Mouse (Mus musculus): ENCODE measurements around the gene Hist1h4f. TPM values are rescaled to one million over a fixed set of nuclear protein-coding genes. Genes with fewer than 3 reads are reported as not detected.
"Not testable (repeated sequence)": the region's sequence is repeated elsewhere in the genome, so short reads cannot be mapped to it uniquely, and the experiment has no call there.

Hist1h4f gene
- total RNA-seq (2021) = 1 to 10 TPM; 7.8 to 8.7 TPM
- long read RNA-seq, experiment 1 = 0 reads
- long read RNA-seq, experiment 2 = 0 reads

DNA sequence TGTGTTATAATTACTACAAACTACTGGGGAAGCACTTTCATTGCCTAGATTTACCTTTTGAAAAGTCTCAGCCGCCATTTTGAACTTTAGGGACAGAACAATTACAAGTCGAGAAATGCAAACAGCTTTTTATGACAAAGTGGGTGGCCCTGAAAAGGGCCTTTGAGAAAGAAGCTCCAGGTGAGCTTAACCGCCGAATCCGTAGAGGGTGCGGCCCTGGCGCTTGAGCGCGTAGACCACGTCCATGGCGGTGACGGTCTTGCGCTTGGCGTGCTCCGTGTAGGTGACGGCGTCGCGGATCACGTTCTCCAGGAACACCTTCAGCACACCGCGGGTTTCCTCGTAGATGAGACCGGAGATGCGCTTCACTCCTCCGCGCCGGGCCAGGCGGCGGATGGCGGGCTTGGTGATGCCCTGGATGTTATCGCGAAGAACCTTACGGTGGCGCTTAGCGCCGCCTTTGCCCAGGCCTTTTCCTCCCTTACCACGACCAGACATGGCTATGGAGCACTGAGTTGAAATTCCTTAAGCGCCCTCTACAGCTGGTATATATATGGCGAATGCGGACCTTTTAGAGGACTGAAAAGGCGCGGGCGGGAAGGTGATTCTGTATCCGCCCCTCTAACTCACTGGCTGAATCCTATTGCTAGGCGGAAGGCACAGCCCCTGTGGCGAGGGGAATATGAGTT is at the start of gene Hist1h4f:
TSS of gene Hist1h4f (minus strand) at position 503 of the 689 bp plus-strand sequence.
- DNase-seq = peak; percentile 73
- intact Hi-C loops (cut with DNase I) = not testable (repeated sequence)
- H3K4me3 ChIP-seq = peak within 1 kb of the TSS; percentile 73
- peak; percentile 61 for TF ChIP-seq CTCF (IDR thresholded peaks at IDR 0.05)
- H3K27ac ChIP-seq = peak within 1 kb of the TSS; percentile 82

DNA sequence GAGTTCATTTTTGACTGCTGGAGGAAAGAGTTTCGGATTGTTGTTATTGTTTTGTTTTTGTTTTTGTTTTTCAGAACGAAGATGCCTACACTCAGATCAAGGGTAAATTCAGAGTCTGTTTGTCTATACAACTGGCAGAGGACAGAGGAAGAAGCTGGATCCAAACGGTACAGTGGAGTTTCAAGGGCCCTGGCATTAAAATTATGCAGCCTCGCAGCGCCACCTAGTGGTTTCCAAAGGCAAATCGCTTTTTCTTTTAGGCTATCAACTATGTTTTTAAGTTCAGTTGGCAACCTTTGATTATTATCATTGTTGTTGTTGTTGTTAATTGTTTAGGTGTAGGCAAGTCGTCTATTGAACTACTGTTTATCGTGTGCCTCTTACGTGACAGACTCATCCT is 46.5 kb upstream of the Hist1h4f start:
- peak; percentile 94 for TF ChIP-seq CTCF (IDR thresholded peaks at IDR 0.05)
- intact Hi-C loops (cut with DNase I) = loop anchor here (1.0 to 5.0 kb wide), 2 partner anchors 76 to 174 kb away; no protein-coding TSS in a partner anchor

GRCm38 (mm10) chr13:23595622-23596372 is 44.3 kb upstream of the Hist1h4f start:
- Histone ChIP-seq H3K27ac (no peak overlapping the region), H3K4me3 (no peak overlapping the region)
- no peak for DNase-seq
- no peak for TF ChIP-seq CTCF (IDR thresholded peaks at IDR 0.05)
- intact Hi-C loops (cut with DNase I) = loop anchor here (5.0 kb wide), 1 partner anchor 73 kb away; no protein-coding TSS in a partner anchor

More for the DNA sequence above, 46.5 kb upstream of the Hist1h4f start:
- DNase-seq = peak; percentile 80
- H3K4me3 ChIP-seq = no peak overlapping the region
- H3K27ac ChIP-seq = no peak overlapping the region

DNA sequence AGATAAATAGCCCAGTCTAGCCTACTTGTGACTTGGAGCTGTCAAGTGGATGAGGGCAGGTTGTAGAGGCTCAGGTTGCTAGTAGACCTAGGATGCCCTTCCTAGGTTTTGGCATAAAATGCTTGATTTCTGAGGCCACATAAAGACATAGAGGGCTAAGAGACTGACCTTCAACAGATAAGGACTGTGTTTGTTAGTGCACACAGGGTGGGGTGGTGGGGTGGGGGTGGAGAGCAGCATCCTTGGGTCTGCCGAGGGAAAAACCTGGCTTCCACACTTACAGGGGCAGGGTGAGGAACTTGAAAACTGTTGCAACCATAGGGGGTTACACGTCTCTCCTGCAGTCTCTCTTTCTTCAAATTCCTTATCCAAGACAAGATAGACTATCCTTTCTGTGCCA is 43.7 kb upstream of the Hist1h4f start:
- H3K27ac ChIP-seq = no peak overlapping the region
- intact Hi-C loops (cut with DNase I) = loop anchor here (5.0 kb wide), 1 partner anchor 73 kb away; no protein-coding TSS in a partner anchor
- no peak for TF ChIP-seq CTCF (IDR thresholded peaks at IDR 0.05)
- H3K4me3 ChIP-seq = no peak overlapping the region
- no peak for DNase-seq

GRCm38 (mm10) chr13:23593051-23593770 is 41.8 kb upstream of the Hist1h4f start:
- intact Hi-C loops (cut with DNase I) = no loop called here
- no peak for DNase-seq
- H3K27ac ChIP-seq = 0 out of 2 replicates have a peak overlapping the region, but pooled peaks have one; percentile 28
- no peak for TF ChIP-seq CTCF (IDR thresholded peaks at IDR 0.05)
- H3K4me3 ChIP-seq = no peak overlapping the region

DNA sequence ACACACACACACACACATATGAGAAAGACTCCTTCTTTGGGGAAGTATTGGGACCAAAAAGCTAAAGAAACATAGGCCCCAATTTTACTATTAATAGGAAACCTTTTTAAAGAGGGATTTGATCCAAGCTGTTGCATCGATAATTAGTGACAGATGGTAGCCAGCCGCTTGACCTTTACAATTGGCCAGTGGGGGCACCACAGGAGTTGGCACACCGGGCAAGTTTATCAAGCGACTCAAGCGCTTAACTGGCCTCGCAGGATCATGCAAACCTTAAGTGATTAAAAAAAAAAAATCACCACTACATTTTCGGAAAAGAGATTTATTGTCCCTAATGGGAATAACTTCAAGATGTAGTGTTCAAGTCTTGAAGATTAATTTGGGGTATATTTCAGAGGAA is 41.2 kb upstream of the Hist1h4f start:
- TF ChIP-seq CTCF (IDR thresholded peaks at IDR 0.05) = no peak
- Histone ChIP-seq H3K4me3 (no peak overlapping the region), H3K27ac (no peak overlapping the region)
- DNase-seq = no peak
- intact Hi-C loops (cut with DNase I) = no loop called here

- intact Hi-C loops (cut with DNase I); H3K27ac ChIP-seq; DNase-seq; H3K4me3 ChIP-seq: not testable (repeated sequence)
Observed at GRCm38 (mm10) chr13:23591886-23592285, 40.4 kb upstream of the Hist1h4f start.

GRCm38 (mm10) chr13:23591206-23591605 is 39.8 kb upstream of the Hist1h4f start:
- no peak for TF ChIP-seq CTCF (IDR thresholded peaks at IDR 0.05)
- DNase-seq = no peak
- no peak overlapping the region for H3K27ac ChIP-seq
- intact Hi-C loops (cut with DNase I) = no loop called here
- H3K4me3 ChIP-seq = no peak overlapping the region

DNA sequence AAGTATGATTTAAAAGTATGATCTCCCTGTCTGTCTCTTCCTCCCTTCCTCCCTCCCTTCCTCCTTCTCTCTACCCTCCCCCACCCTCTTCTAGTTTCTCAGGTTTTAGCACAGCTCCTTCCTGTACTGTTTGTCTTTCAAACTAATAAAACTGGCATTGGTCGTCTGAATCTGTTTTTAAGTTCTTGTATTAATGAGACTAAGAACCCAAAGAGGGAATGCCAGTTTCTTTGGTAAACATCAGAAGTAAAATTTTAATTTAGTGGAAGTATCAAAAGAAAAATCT is 35.4 kb upstream of the Hist1h4f start:
- Histone ChIP-seq H3K4me3 (peak overlapping the region; percentile 85), H3K27ac (peak overlapping the region; percentile 95)
- no peak for TF ChIP-seq CTCF (IDR thresholded peaks at IDR 0.05)
- no peak for DNase-seq
- intact Hi-C loops (cut with DNase I) = loop anchor here (5.0 kb wide), 1 partner anchor 1545 kb away; the partner anchor contains the start of genes Hist1h2ag, Hist1h2bj and Hist1h4i

DNA sequence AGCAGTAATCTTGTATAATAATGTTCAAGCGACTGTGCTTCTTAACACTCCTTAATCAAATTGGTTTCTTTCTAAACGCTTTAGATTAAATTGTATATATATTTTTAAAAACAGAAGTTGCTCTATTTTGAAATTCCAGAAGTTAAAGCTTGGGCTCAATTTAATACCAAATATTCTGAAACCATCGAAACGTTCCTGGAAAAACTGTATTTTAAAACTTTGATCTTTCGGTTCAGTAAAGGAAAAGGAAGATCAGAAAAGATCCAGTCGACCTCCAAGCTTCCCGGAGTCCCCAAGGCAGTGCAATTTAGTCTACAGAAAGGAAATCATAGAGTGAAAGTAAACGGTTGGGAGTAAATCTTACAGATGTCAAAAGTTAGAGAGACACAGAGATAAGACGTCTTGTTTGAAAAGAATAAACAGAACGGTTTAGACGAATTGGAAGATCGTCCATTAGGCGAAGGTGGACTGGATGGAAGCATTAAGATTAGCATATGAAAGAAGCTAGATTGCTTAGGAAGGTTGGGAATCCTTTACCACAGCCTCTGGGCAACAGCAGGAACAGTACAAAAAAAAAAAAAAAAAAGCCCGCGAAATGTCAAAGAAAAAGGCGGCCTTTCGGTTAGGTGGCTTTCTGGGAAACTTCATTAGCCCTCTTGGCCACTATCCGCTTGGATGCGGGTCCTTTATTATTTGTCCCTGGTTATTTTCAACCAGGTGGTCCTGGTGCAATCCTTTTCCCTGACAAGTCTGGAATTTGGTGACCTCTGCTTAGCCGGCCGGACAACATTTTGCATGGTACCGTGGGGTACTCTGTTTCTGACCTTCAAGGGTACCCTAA is 34.9 kb upstream of the Hist1h4f start:
- Histone ChIP-seq H3K27ac (peak overlapping the region; percentile 95), H3K4me3 (peak overlapping the region; percentile 85)
- no peak for TF ChIP-seq CTCF (IDR thresholded peaks at IDR 0.05)
- no peak for DNase-seq
- intact Hi-C loops (cut with DNase I) = loop anchor here (5.0 kb wide), 1 partner anchor 1544 kb away; the partner anchor contains the start of genes Hist1h2ag, Hist1h2bj and Hist1h4i

GRCm38 (mm10) chr13:23585442-23586098 is 34.1 kb upstream of the Hist1h4f start:
- intact Hi-C loops (cut with DNase I) = loop anchor here (5.0 kb wide), 1 partner anchor 1543 kb away; the partner anchor contains the start of genes Hist1h2ag, Hist1h2bj and Hist1h4i
- Histone ChIP-seq H3K4me3 (peak overlapping the region; percentile 85), H3K27ac (peak overlapping the region; percentile 95)
- DNase-seq = peak; percentile 73
